Mouse (Mus musculus): ENCODE measurements around the gene Atp6v1f.

The Atp6v1f gene

GRCm38 (mm10) chr6:29463388-29463787, 4.1 kb upstream of the Atp6v1f start:
- no peak for DNase-seq

- peak; percentile 42 for DNase-seq
Observed at GRCm38 (mm10) chr6:29468851-29469250, 1.3 kb downstream of the Atp6v1f start.

GRCm38 (mm10) chr6:29471137-29471536, 3.6 kb downstream of the Atp6v1f start, which contains the start of gene Atp6v1fnb:
Gene Atp6v1fnb, plus strand, starts transcription at chr6:29471437.
- no peak for DNase-seq

GRCm38 (mm10) chr6:29473941-29474691, 6.6 kb downstream of the Atp6v1f start:
- peak; percentile 90 for DNase-seq

GRCm38 (mm10) chr6:29474736-29475135, 7.2 kb downstream of the Atp6v1f start:
- peak; percentile 50 for DNase-seq

- DNase-seq, result no peak
Observed at GRCm38 (mm10) chr6:29482691-29483090, 15.2 kb downstream of the Atp6v1f start.

GRCm38 (mm10) chr6:29484716-29485559, 17.4 kb downstream of the Atp6v1f start:
- DNase-seq, result peak; percentile 71

- no peak for DNase-seq
Observed at GRCm38 (mm10) chr6:29485951-29486350, 18.4 kb downstream of the Atp6v1f start.

- DNase-seq, result peak; percentile 40
Observed at GRCm38 (mm10) chr6:29494101-29494500, 26.6 kb downstream of the Atp6v1f start.

GRCm38 (mm10) chr6:29496270-29496669, 28.8 kb downstream of the Atp6v1f start:
- DNase-seq, result no peak

- no peak for DNase-seq
Observed at GRCm38 (mm10) chr6:29497791-29498190, 30.3 kb downstream of the Atp6v1f start.

- no peak for DNase-seq
Observed at GRCm38 (mm10) chr6:29500177-29500576, 32.7 kb downstream of the Atp6v1f start.

- DNase-seq, result no peak
Observed at GRCm38 (mm10) chr6:29500810-29501209, 33.3 kb downstream of the Atp6v1f start.

- DNase-seq, result no peak
Observed at GRCm38 (mm10) chr6:29501599-29501998, 34.1 kb downstream of the Atp6v1f start.

- DNase-seq, result no peak
Observed at GRCm38 (mm10) chr6:29505493-29505892, 38.0 kb downstream of the Atp6v1f start.

- no peak for DNase-seq
Observed at GRCm38 (mm10) chr6:29506834-29507233, 39.3 kb downstream of the Atp6v1f start.

- peak; percentile 51 for DNase-seq
Observed at GRCm38 (mm10) chr6:29507447-29508309, 40.2 kb downstream of the Atp6v1f start, which contains the start of gene Kcp. Gene Kcp, minus strand, starts transcription at chr6:29507952.

- DNase-seq, result no peak
Observed at GRCm38 (mm10) chr6:29509086-29509485, 41.6 kb downstream of the Atp6v1f start.

- peak; percentile 67 for DNase-seq
Observed at GRCm38 (mm10) chr6:29513284-29513683, 45.8 kb downstream of the Atp6v1f start.

- peak; percentile 74 for DNase-seq
Observed at GRCm38 (mm10) chr6:29517139-29517538, 49.6 kb downstream of the Atp6v1f start.

Measured in kidney, adult 18-20 months (tissue).